Mouse (Mus musculus) leukemia stem cell, adult 10-12 weeks (primary cell): Measurements from ENCODE around the gene Glipr1l1. TPM values are rescaled to one million over a fixed set of nuclear protein-coding genes. Genes with fewer than 3 reads are reported as not detected.

ENCODE experiments used
- polyA plus RNA-seq: library from polyadenylated mRNA; stranded (reverse); fragments of >175 nt; gene quantifications from 2 replicates; pipeline ENCODE4 v1.2.3, GENCODE M21; 2012; ENCODE audit warnings: low replicate concordance

Glipr1l1 gene
- not detected in 2 replicates for polyA plus RNA-seq

GRCm38 (mm10) chr10:112059702-112060582, at the start of gene Glipr1l1:
Gene Glipr1l1 (plus strand): TSS chr10:112060189.

GRCm38 (mm10) chr10:112083157-112083556, 23.2 kb downstream of the Glipr1l1 start, which contains the start of gene Glipr1l2:
Gene Glipr1l2 (plus strand): TSS chr10:112083354.

Other genes with a start within 250 kb of the Glipr1l1 start
- 0.34 and 4.0 TPM in 2 replicates for gene Krr1, start 87.5 kb upstream of the Glipr1l1 start, polyA plus RNA-seq
- 0.75 and 2.6 TPM in 2 replicates for gene Glipr1, start 57.6 kb upstream of the Glipr1l1 start, polyA plus RNA-seq
- gene Glipr1l2, start 23.2 kb downstream of the Glipr1l1 start, polyA plus RNA-seq = not detected in 2 replicates
- gene Glipr1l3, start 100.1 kb downstream of the Glipr1l1 start, polyA plus RNA-seq = not detected in 2 replicates
- not detected in 2 replicates for gene Caps2, start 103.4 kb downstream of the Glipr1l1 start, polyA plus RNA-seq
- not detected in 2 replicates for gene Kcnc2, start 210.9 kb downstream of the Glipr1l1 start, polyA plus RNA-seq